Mouse (Mus musculus) myocyte (in vitro differentiated cells): ENCODE measurements at regions not wholly inside any gene's neighbourhood (a gene's known extent, or its start where the extent isn't known, plus 50 kb on each side); places are given as distances from the start of the nearest gene placed in this dataset.

Experiments used
- H3K27me3 ChIP-seq: one replicate; pipeline ENCODE4 v1.6.1; 2011; ENCODE audit not compliant: control insufficient read depth, insufficient read depth, insufficient read length
- H3K36me3 ChIP-seq: one replicate; pipeline ENCODE4 v1.6.1; 2011; ENCODE audit not compliant: control insufficient read depth, insufficient read depth
- H3K4me2 ChIP-seq: one replicate; pipeline ENCODE4 v1.6.1; 2011; ENCODE audit warnings: low read depth, control low read depth
- H3K4me3 ChIP-seq: one replicate; pipeline ENCODE4 v1.5.1; 2011; ENCODE audit warnings: mild to moderate bottlenecking, control low read depth, moderate library complexity
- H3K79me2 ChIP-seq: one replicate; pipeline ENCODE4 v1.6.1; 2011; ENCODE audit not compliant: control insufficient read depth, insufficient read depth
- H3ac ChIP-seq: one replicate; pipeline ENCODE4 v1.6.1; 2011; ENCODE audit not compliant: control insufficient read depth, insufficient read length
- CEBPB ChIP-seq: IDR thresholded peaks from 2 replicates; pipeline ENCODE4 v1.6.1; 2011; ENCODE audit warnings: mild to moderate bottlenecking, moderate library complexity; ENCODE audit not compliant: poor library complexity, insufficient read depth, severe bottlenecking
- E2F4 ChIP-seq: IDR thresholded peaks from one replicate; pipeline ENCODE4 v1.6.1; 2011; ENCODE audit warnings: mild to moderate bottlenecking, control low read depth, moderate library complexity; ENCODE audit not compliant: insufficient read depth
- MAX ChIP-seq: IDR thresholded peaks from one replicate; pipeline ENCODE4 v1.6.1; 2011; ENCODE audit warnings: low read depth, mild to moderate bottlenecking, control low read depth
- MYOD1 ChIP-seq, 3 experiments: IDR thresholded peaks; one replicate each; pipeline ENCODE4 v1.6.1; 2011; ENCODE audit warnings: control low read depth in 2 of 3, low read depth in 2 of 3, mild to moderate bottlenecking in 2 of 3, moderate library complexity in 1 of 3; ENCODE audit not compliant: insufficient read length in 2 of 3, control insufficient read depth in 1 of 3
- MYOG ChIP-seq, 3 experiments: IDR thresholded peaks; one replicate each; pipeline ENCODE4 v1.6.1; 2011; ENCODE audit warnings: control low read depth in 2 of 3, low read depth in 2 of 3, mild to moderate bottlenecking in 2 of 3; ENCODE audit not compliant: insufficient read length in 2 of 3, control insufficient read depth in 1 of 3, insufficient read depth in 1 of 3
- POLR2A ChIP-seq: IDR thresholded peaks from one replicate; pipeline ENCODE4 v1.6.1; 2011; ENCODE audit warnings: low read depth, mild to moderate bottlenecking, control low read depth, moderate library complexity; ENCODE audit not compliant: insufficient read length
- POLR2AphosphoS2 ChIP-seq: IDR thresholded peaks from one replicate; pipeline ENCODE4 v1.6.1; 2011; ENCODE audit warnings: low read depth, control low read depth; ENCODE audit not compliant: insufficient read length
- REST ChIP-seq: IDR thresholded peaks from one replicate; pipeline ENCODE4 v1.6.1; 2011; ENCODE audit warnings: mild to moderate bottlenecking, control low read depth, moderate library complexity; ENCODE audit not compliant: insufficient read depth, insufficient read length
- SRF ChIP-seq: IDR thresholded peaks from one replicate; pipeline ENCODE4 v1.6.1; 2011; ENCODE audit warnings: low read depth; ENCODE audit not compliant: control insufficient read depth, insufficient read length
- TCF12 ChIP-seq: IDR thresholded peaks from one replicate; pipeline ENCODE4 v1.6.1; 2011; ENCODE audit warnings: mild to moderate bottlenecking, control low read depth; ENCODE audit not compliant: poor library complexity, insufficient read depth, severe bottlenecking
- TCF3 ChIP-seq: IDR thresholded peaks from one replicate; pipeline ENCODE4 v1.6.1; 2011; ENCODE audit warnings: low read depth, control low read depth; ENCODE audit not compliant: insufficient read length
- USF1 ChIP-seq: IDR thresholded peaks from one replicate; pipeline ENCODE4 v1.6.1; 2011; ENCODE audit warnings: low read depth, mild to moderate bottlenecking, control low read depth, moderate library complexity

GRCm38 (mm10) chr8:44838431-44838830, 96.8 kb upstream of the Fat1 start:
- Histone ChIP-seq H3K4me2 (no peak overlapping the region), H3K27me3 (no peaks in the 10 kb centered on the region), H3ac (no peak overlapping the region), H3K79me2 (no peaks in the 10 kb centered on the region), H3K36me3 (no peaks in the 10 kb centered on the region), H3K4me3 (no peak overlapping the region)
- TF ChIP-seq TCF3 (no peak), E2F4 (no peak), MYOD1 (IDR thresholded peaks at IDR 0.05; ENCODE audit: control insufficient read depth in 1 of 3, insufficient read length in 2 of 3, low read depth in 2 of 3) (no peak), MYOG (IDR thresholded peaks at IDR 0.05; ENCODE audit: control insufficient read depth in 1 of 3, insufficient read depth in 1 of 3, insufficient read length in 2 of 3, low read depth in 2 of 3) (no peak), TCF12 (no peak), POLR2AphosphoS2 (no peak), USF1 (no peak), SRF (no peak), REST (no peak), CEBPB (no peak), POLR2A (no peak), MAX (no peak)

GRCm38 (mm10) chr8:44839504-44840209, 95.6 kb upstream of the Fat1 start:
- H3K27me3 ChIP-seq = no peaks in the 10 kb centered on the region
- TF ChIP-seq REST (no peak), TCF3 (no peak), POLR2A (no peak), E2F4 (no peak), CEBPB (no peak), USF1 (no peak), SRF (no peak), MYOG (IDR thresholded peaks at IDR 0.05; ENCODE audit: control insufficient read depth in 1 of 3, insufficient read depth in 1 of 3, insufficient read length in 2 of 3, low read depth in 2 of 3) (no peak), MAX (no peak), TCF12 (no peak), POLR2AphosphoS2 (no peak), MYOD1 (IDR thresholded peaks at IDR 0.05; ENCODE audit: control insufficient read depth in 1 of 3, insufficient read length in 2 of 3, low read depth in 2 of 3) (no peak)
- no peak overlapping the region for H3ac ChIP-seq
- H3K79me2 ChIP-seq = no peaks in the 10 kb centered on the region
- H3K36me3 ChIP-seq = no peaks in the 10 kb centered on the region
- no peak overlapping the region for H3K4me3 ChIP-seq
- no peak overlapping the region for H3K4me2 ChIP-seq

GRCm38 (mm10) chr8:44840646-44841045, 94.6 kb upstream of the Fat1 start:
- Histone ChIP-seq H3K79me2 (no peaks in the 10 kb centered on the region), H3K4me2 (no peak overlapping the region), H3K4me3 (no peak overlapping the region), H3ac (no peak overlapping the region), H3K36me3 (no peaks in the 10 kb centered on the region), H3K27me3 (no peaks in the 10 kb centered on the region)
- TF ChIP-seq CEBPB = no peak

- Histone ChIP-seq H3K4me2 (no peak overlapping the region), H3K27me3 (no peaks in the 10 kb centered on the region)
- TF ChIP-seq E2F4 (no peak), POLR2A (no peak), USF1 (no peak), TCF12 (no peak), SRF (no peak), TCF3 (no peak), CEBPB (no peak)
These were observed 90.9 kb upstream of the Fat1 start for GRCm38 (mm10) chr8:44844362-44844761.

GRCm38 (mm10) chr8:44852223-44852622, 83.0 kb upstream of the Fat1 start:
- Histone ChIP-seq H3K4me3 (no peak overlapping the region), H3K27me3 (no peaks in the 10 kb centered on the region)

More at GRCm38 (mm10) chr8:44844362-44844761, 90.9 kb upstream of the Fat1 start:
- Histone ChIP-seq H3ac (no peak overlapping the region), H3K4me3 (no peak overlapping the region), H3K79me2 (no peaks in the 10 kb centered on the region), H3K36me3 (no peaks in the 10 kb centered on the region)

More at GRCm38 (mm10) chr8:44852223-44852622, 83.0 kb upstream of the Fat1 start:
- Histone ChIP-seq H3K4me2 (no peak overlapping the region), H3K79me2 (no peaks in the 10 kb centered on the region), H3K36me3 (no peaks in the 10 kb centered on the region), H3ac (no peak overlapping the region)
- TF ChIP-seq MYOD1 (IDR thresholded peaks at IDR 0.05; ENCODE audit: control insufficient read depth in 1 of 3, insufficient read length in 2 of 3, low read depth in 2 of 3) (no peak), MYOG (IDR thresholded peaks at IDR 0.05; ENCODE audit: control insufficient read depth in 1 of 3, insufficient read depth in 1 of 3, insufficient read length in 2 of 3, low read depth in 2 of 3) (no peak), POLR2A (no peak), MAX (no peak), POLR2AphosphoS2 (no peak), SRF (no peak), E2F4 (no peak), USF1 (no peak), TCF12 (no peak), CEBPB (no peak), TCF3 (no peak), REST (no peak)
